ENCODE assay signal across 8 mouse cellular contexts in the genomic region with DNA sequence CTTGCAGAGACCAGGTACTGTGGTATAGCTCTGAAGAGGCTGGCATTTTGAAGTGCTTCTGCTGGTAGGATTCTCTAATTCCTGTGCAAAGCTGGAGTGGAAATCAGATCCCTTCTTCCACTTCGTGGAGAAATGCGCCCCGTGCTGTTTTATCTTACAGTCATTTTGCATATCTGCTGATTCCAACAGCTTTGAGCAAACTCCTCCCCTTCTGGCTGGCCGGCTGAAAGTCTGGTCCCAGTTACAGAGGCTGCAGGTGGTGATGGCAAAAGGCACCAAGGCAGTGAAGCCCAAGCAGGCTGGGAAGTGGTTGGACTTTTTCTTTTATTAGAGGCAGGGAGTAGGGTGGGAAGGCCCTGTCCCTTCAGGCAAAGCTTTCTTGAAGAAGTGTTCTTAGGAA.
DNase-seq lines count a peak whose midpoint lies in the region; ATAC-seq and TF ChIP-seq lines count a peak whose summit lies in the region.

No protein-coding gene starts in this region.

- no peaks in the 10 kb centered on the region for H3K9me3 ChIP-seq in lung, embryonic 14.5 days (ENCODE audit: low read depth, low read length)
- no peaks in the 10 kb centered on the region for H3K9me3 ChIP-seq in stomach, postnatal 0 days (ENCODE audit: control insufficient read depth, low read length)

- DNase-seq in right cerebral cortex, postnatal 10 days (ENCODE audit: low spot score in 2 of 2): peak; percentile 56 to 57
- DNase-seq in right cerebral cortex, postnatal 36 days (ENCODE audit: low spot score in 2 of 2): no peak
- peak; percentile 74 to 84 for DNase-seq in cerebellum, adult 18-20 months
- DNase-seq in gastrocnemius, adult 8-10 months (ENCODE audit: low spot score in 2 of 2): peak; percentile 74 to 82
- peak; percentile 75 for DNase-seq in kidney, adult 11 months
- DNase-seq in lung, embryonic 14.5 days: peak; percentile 79
- DNase-seq in stomach, postnatal 0 days (ENCODE audit: low spot score): peak; percentile 65
- no peak for DNase-seq in left cerebral cortex, postnatal 36 days (ENCODE audit: low spot score in 2 of 2)

- no peak for TF ChIP-seq CTCF in lung, embryonic 14.5 days (IDR thresholded peaks at IDR 0.05; ENCODE audit: low read depth)
- no peak for TF ChIP-seq CTCF in stomach, postnatal 0 days (IDR thresholded peaks at IDR 0.05; ENCODE audit: low read depth)

- WGBS in lung, embryonic 14.5 days: under 1% methylated on average over 4 of the region's 4 CpGs
- WGBS in stomach, postnatal 0 days: 4% methylated on average over 4 of the region's 4 CpGs

- ATAC-seq in lung, embryonic 14.5 days (ENCODE audit: insufficient read depth): peak; percentile 27
- no peak for ATAC-seq in stomach, postnatal 0 days (ENCODE audit: low FRiP score, low TSS enrichment)

- peak overlapping the region; percentile 83 for H3K27ac ChIP-seq in lung, embryonic 14.5 days (ENCODE audit: low read depth)
- H3K27ac ChIP-seq in stomach, postnatal 0 days (replicated peaks): peak overlapping the region; percentile 35

- H3K4me1 ChIP-seq in lung, embryonic 14.5 days (ENCODE audit: insufficient read depth): peaks cover 50% of the 10 kb centered on the region
- H3K4me1 ChIP-seq in stomach, postnatal 0 days (replicated peaks; ENCODE audit: control insufficient read depth, insufficient read depth): peaks cover 5% of the 10 kb centered on the region

- intact Hi-C loops in left cerebral cortex, postnatal 36 days (cut with DNase I): loop anchor here (2.0 kb wide), 1 partner anchor 58 kb away; no protein-coding TSS in a partner anchor

- H3K9ac ChIP-seq in lung, embryonic 14.5 days: no peak overlapping the region
- no peak overlapping the region for H3K9ac ChIP-seq in stomach, postnatal 0 days (ENCODE audit: low read length)

- TF ChIP-seq EP300 in stomach, postnatal 0 days (optimal IDR thresholded peaks at IDR 0.05): no peak

- H3K4me2 ChIP-seq in lung, embryonic 14.5 days: peak overlapping the region; percentile 75
- H3K4me2 ChIP-seq in stomach, postnatal 0 days (replicated peaks; ENCODE audit: low read depth): peak overlapping the region; percentile 9; the same call in 1 of the 2 replicates

- no peaks in the 10 kb centered on the region for H3K36me3 ChIP-seq in lung, embryonic 14.5 days (ENCODE audit: insufficient read depth)
- H3K36me3 ChIP-seq in stomach, postnatal 0 days (ENCODE audit: control insufficient read depth, insufficient read depth, low read length): no peaks in the 10 kb centered on the region

- no peaks in the 10 kb centered on the region for H3K27me3 ChIP-seq in lung, embryonic 14.5 days (ENCODE audit: insufficient read depth, low read length)
- no peaks in the 10 kb centered on the region for H3K27me3 ChIP-seq in stomach, postnatal 0 days (ENCODE audit: control insufficient read depth, insufficient read depth, low read length)

- peak overlapping the region; percentile 2; the same call in 1 of the 2 replicates for H3K4me3 ChIP-seq in lung, embryonic 14.5 days (ENCODE audit: low read depth, low read length)
- no peak overlapping the region for H3K4me3 ChIP-seq in stomach, postnatal 0 days (ENCODE audit: low read depth, low read length)

Comparison
In these comparisons a context has a peak if more than half of its experiments do, and no peak if none do; other contexts are left out.
1. DNase-seq: peak in right cerebral cortex, postnatal 10 days (2 of 2), cerebellum, adult 18-20 months (2 of 2), gastrocnemius, adult 8-10 months (2 of 2), kidney, adult 11 months (single experiment), lung, embryonic 14.5 days (single experiment) and stomach, postnatal 0 days (single experiment); none in right cerebral cortex, postnatal 36 days (0 of 2) and left cerebral cortex, postnatal 36 days (0 of 2).